Mouse (Mus musculus) brain, embryonic 14.5 days (tissue): ENCODE data around the gene Chaf1a.

Source experiments
- CTCF ChIP-seq: fragments of 200-500 bp; IDR thresholded peaks from 2 replicates; pipeline ENCODE4 v1.5.1; 2012; ENCODE audit warnings: inconsistent platforms, mild to moderate bottlenecking, moderate library complexity, borderline replicate concordance; ENCODE audit not compliant: insufficient read depth, insufficient read length; ENCODE audit errors: extremely low read depth
- POLR2A ChIP-seq: fragments of 200-500 bp; IDR thresholded peaks from 2 replicates; pipeline ENCODE4 v1.6.1; 2012; ENCODE audit warnings: mild to moderate bottlenecking, inconsistent platforms, borderline replicate concordance; ENCODE audit not compliant: poor library complexity, insufficient read depth, insufficient read length, severe bottlenecking; ENCODE audit errors: extremely low read depth

DNA sequence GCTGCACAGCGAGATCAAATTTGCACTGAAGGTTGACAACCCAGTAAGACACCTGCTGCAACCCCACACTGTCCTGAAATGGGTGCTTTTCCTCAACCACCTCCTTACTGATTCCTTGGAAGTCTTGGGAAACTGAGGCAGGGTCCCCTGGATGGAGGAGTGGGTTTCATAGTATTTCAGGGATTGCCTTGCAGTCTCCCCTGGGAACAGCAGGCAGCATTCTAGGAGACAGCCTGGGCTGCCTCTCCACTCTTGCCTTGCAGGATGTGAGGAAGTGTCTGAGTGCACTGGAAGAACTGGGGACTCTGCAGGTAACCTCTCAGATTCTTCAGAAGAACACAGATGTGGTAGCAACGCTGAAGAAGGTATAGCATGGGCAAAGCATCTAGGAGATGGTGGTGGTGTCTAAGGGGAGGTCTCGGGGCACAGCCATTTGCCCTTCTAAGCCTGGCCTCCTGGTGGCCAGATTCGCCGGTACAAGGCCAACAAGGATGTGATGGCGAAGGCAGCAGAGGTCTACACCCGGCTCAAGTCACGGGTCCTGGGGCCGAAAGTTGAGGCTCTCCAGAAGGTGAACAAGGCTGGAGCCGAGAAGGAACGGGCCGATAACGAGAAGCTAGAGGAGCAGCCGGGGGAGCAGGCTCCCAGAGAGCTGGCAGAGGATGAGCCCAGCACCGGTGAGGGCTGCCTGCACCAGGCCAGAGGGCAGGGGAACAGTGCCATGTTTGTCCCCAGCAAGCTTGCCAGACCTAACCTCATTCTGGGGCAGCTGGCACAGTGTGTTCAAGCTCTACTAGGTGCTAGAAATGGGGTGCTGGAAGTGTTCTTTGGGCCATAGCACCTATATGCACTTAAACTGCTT, 58.7 kb downstream of the Chaf1a start:
- 0 out of 2 replicates have a peak, but pooled peaks have one; percentile 2 for TF ChIP-seq CTCF
- TF ChIP-seq POLR2A = no peak
